Mouse (Mus musculus) urinary bladder, adult 2 months (tissue): ENCODE data around the gene Lipf. TPM values are rescaled to one million over a fixed set of nuclear protein-coding genes. Genes with fewer than 3 reads are reported as not detected.

Experiments used
- DNase-seq: peaks from one replicate; pipeline ENCODE4 v3.0.0; 2022; ENCODE audit warnings: low spot score
- polyA plus RNA-seq: library from polyadenylated mRNA; depleted of rRNA; stranded (reverse); fragments of >200 nt; gene quantifications from 2 replicates; pipeline ENCODE4 v1.2.3, GENCODE M21; 2012; rRNA removed

The Lipf gene
- not detected in 2 replicates for polyA plus RNA-seq

DNA sequence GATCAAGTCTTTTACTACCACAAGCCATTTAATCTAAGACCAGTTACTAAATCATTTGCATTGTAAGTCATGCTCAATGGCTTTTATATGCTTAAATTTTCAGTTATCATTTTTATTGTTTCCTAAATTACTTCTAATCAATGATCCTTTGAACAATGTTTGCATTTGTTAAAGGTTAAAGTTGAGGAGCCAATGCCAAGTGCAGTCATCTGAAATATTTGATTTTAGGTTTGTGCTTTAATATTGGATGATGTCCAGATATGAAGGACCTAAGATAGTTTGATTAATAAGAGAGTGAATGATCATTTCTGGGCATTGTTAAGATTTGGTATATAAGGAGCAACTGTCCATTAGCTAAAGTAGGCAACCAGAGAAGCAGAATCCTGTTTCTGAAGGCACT lies at the start of gene Lipf:
Gene Lipf (plus strand): TSS at position 301 of the 400 bp plus-strand sequence.
- no peak for DNase-seq

GRCm38 (mm10) chr19:33924099-33924498 lies 36.9 kb upstream of the Lipf start:
- DNase-seq, result no peak

- no peak for DNase-seq
These were observed 18.0 kb downstream of the Lipf start for GRCm38 (mm10) chr19:33979007-33979406.

DNA sequence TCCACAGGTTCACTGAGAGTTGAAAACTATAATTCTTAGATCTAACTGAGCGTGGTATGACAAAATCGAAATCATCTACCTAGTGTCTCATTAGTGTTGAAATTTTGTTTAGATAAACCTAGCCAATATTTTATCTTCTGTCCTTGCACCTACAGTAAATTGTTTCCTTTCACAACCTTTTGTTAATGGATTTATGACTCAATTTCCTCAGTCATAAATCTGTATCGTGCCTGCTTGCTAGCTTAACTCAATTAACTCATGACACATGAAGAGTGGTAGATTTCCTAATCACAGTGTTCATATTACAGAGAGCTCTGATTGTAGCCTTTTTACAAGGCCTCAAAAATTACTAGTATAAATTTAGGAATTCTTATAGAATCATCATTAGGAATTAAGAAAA lies 22.1 kb downstream of the Lipf start:
- DNase-seq, result no peak

DNA sequence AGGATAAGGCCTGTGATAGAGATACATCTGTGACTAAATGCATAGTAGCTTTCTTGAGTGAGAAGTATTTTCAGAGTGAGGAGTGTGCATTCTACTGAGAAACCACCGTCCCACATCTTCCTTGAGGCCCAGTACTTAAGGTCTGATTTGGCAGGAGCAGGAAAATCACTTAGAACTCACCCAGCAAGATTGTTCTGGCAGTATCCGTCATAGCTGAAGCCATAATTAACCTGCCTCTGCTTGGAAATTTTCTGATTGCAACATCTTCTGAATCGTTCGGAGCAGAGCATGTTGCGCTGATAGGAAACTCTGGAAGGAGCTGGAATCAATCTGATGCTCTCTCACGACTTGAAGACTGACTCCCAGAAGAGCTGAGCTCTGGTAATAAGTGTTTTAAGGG lies 47.0 kb downstream of the Lipf start, which contains the start of gene Lipk:
Gene Lipk (plus strand): TSS at position 289 of the 400 bp plus-strand sequence.
- DNase-seq, result no peak

GRCm38 (mm10) chr19:34021440-34022172 lies 60.6 kb downstream of the Lipf start:
- no peak for DNase-seq

DNA sequence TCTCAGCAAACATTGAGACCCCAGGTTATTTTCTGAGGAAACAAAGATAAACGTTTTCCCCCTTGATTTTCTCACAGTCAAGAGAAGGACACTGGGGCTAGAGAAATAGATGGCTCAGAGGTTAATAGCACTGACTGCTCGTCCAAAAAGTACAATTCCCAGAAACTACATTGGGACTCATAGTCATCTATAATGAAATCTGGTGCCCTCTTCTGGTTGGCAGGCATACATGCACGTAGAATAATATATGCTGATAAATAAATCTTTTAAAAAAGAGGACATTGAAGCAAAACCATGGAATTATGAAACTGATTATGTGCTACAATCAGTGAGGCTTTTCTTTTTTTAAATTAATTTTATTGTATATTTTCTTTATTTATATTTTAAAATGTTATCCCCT lies 61.8 kb downstream of the Lipf start:
- no peak for DNase-seq

Other genes starting within 250 kb of the Lipf start
- 0.06 and 0.15 TPM in 2 replicates for gene Lipo2, start 209.8 kb upstream of the Lipf start, polyA plus RNA-seq
- gene Lipo3, start 199.2 kb upstream of the Lipf start, polyA plus RNA-seq, result 10.9 and 11.5 TPM in 2 replicates
- not detected in 2 replicates for gene Lipo1, start 173.7 kb upstream of the Lipf start, polyA plus RNA-seq
- gene Lipk, start 47.1 kb downstream of the Lipf start, polyA plus RNA-seq, result 1.1 and 1.5 TPM in 2 replicates
- gene Lipn, start 106.2 kb downstream of the Lipf start, polyA plus RNA-seq, result not detected in 2 replicates
- gene Lipm, start 139.7 kb downstream of the Lipf start, polyA plus RNA-seq, result 0.01 and 0.06 TPM in 2 replicates
- gene Ankrd22, start 204.9 kb downstream of the Lipf start, polyA plus RNA-seq, result 22.2 and 24.8 TPM in 2 replicates
- gene Stambpl1, start 231.0 kb downstream of the Lipf start, polyA plus RNA-seq, result 10.9 and 11.2 TPM in 2 replicates